Mouse (Mus musculus) hindbrain, embryonic 15.5 days (tissue): ENCODE results near the gene Adamts4. TPM values are rescaled to one million over a fixed set of nuclear protein-coding genes. Genes with fewer than 3 reads are reported as not detected.

Experiments used
- ATAC-seq: fragments of 200-750 bp; cut with Nextera tagmentation; 2 replicates; pipeline ENCODE4 v1.8.0; 2017; ENCODE audit warnings: low read depth, moderate number of reproducible peaks, moderate TSS enrichment; ENCODE audit not compliant: low FRiP score
- H3K27ac ChIP-seq: fragments of 300-500 bp; sonication (generic); replicated peaks from 2 replicates; pipeline ENCODE4 v1.5.1; 2015; ENCODE audit warnings: mild to moderate bottlenecking, inconsistent platforms
- H3K27me3 ChIP-seq: fragments of 300-500 bp; sonication (generic); 2 replicates; pipeline ENCODE4 v1.6.1; 2015; ENCODE audit warnings: control low read depth, inconsistent platforms
- H3K36me3 ChIP-seq: fragments of 300-500 bp; sonication (generic); 2 replicates; pipeline ENCODE4 v1.6.1; 2015; ENCODE audit warnings: control low read depth, inconsistent platforms
- H3K4me1 ChIP-seq: fragments of 300-500 bp; sonication (generic); replicated peaks from 2 replicates; pipeline ENCODE4 v1.6.1; 2015; ENCODE audit warnings: control low read depth, inconsistent platforms
- H3K4me2 ChIP-seq: fragments of 300-500 bp; sonication (generic); 2 replicates; pipeline ENCODE4 v1.6.1; 2015; ENCODE audit warnings: moderate library complexity, mild to moderate bottlenecking, inconsistent platforms
- H3K4me3 ChIP-seq: fragments of 300-500 bp; sonication (generic); 2 replicates; pipeline ENCODE4 v1.5.1; 2015; ENCODE audit warnings: mild to moderate bottlenecking, inconsistent platforms
- H3K9ac ChIP-seq: fragments of 300-500 bp; sonication (generic); 2 replicates; pipeline ENCODE4 v1.6.1; 2015; ENCODE audit warnings: inconsistent platforms
- H3K9me3 ChIP-seq: fragments of 300-500 bp; sonication (generic); 2 replicates; pipeline ENCODE4 v1.6.1; 2016; ENCODE audit warnings: control low read depth, inconsistent platforms
- WGBS: fragments of 180-500 bp; shearing (Covaris S2); methylation state at CpG from one replicate; pipeline ENCODE4 v1.1.7; 2015; 5-methylcytosine and 5-hydroxymethylcytosine counted together
- polyA plus RNA-seq: library from polyadenylated mRNA; unstranded; fragments of >200 nt; fragmentation: Nextera tagmentation; extraction: Ambion mirVana; gene quantifications from 2 replicates; pipeline ENCODE4 v1.2.1, GENCODE M21; 2015

The Adamts4 gene
- polyA plus RNA-seq, result 5.6 and 6.2 TPM in 2 replicates

- 9% methylated on average over 5 of the region's 5 CpGs for WGBS
- Histone ChIP-seq H3K9me3 (no peaks in the 10 kb centered on the region), H3K36me3 (0 out of 2 replicates have a peak, but pooled peaks cover 5% of the 10 kb centered on the region), H3K4me1 (peaks cover 48% of the 10 kb centered on the region), H3K27ac (peak within 1 kb of the TSS; percentile 72), H3K27me3 (no peaks in the 10 kb centered on the region), H3K9ac (peak within 1 kb of the TSS; percentile 16; the same call in 1 of the 2 replicates), H3K4me3 (peak within 1 kb of the TSS; percentile 28), H3K4me2 (peak within 1 kb of the TSS; percentile 50)
- no peak for ATAC-seq
These were observed at the start of gene Adamts4 for GRCm38 (mm10) chr1:171249913-171250600. Adamts4 (plus strand) TSS chr1:171250421.

DNA sequence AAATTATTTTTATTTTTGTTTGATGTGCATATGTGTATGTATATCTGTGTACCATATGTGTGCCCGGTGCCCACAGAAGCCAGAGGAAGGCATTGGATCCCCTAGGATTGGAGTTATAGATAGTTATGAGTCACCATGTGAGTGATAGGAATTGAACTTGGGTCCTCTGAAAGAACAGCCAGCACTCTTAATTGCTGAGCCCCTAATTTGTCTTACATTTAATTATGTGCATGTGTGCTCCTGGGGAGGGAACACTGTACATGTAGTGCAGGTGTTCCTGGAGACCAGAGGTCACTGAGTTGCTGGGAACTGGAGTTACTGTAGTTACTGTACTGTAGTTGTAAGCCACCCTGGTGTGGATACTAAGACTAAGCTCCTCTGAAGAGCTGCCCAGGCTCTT is 49.5 kb upstream of the Adamts4 start:
- no peak overlapping the region for H3K9ac ChIP-seq
- no peak overlapping the region for H3K4me3 ChIP-seq
- no peak overlapping the region for H3K27ac ChIP-seq
- H3K36me3 ChIP-seq, result no peaks in the 10 kb centered on the region
- WGBS, result 97% methylated on average over 1 of the region's 1 CpGs
- H3K9me3 ChIP-seq, result no peaks in the 10 kb centered on the region
- no peak overlapping the region for H3K4me2 ChIP-seq
- H3K27me3 ChIP-seq, result peaks cover 22% of the 10 kb centered on the region
- H3K4me1 ChIP-seq, result peaks cover 6% of the 10 kb centered on the region
- ATAC-seq, result no peak

- 0 out of 2 replicates have a peak, but pooled peaks cover 2% of the 10 kb centered on the region for H3K27me3 ChIP-seq
- no peak for ATAC-seq
These were observed 46.6 kb upstream of the Adamts4 start for GRCm38 (mm10) chr1:171203471-171204248.

GRCm38 (mm10) chr1:171204249-171204644 is 46.0 kb upstream of the Adamts4 start:
- Histone ChIP-seq H3K9ac (no peak overlapping the region), H3K27me3 (no peaks in the 10 kb centered on the region), H3K4me2 (no peak overlapping the region), H3K4me1 (no peaks in the 10 kb centered on the region), H3K9me3 (no peaks in the 10 kb centered on the region), H3K36me3 (no peaks in the 10 kb centered on the region), H3K27ac (no peak overlapping the region), H3K4me3 (no peak overlapping the region)
- ATAC-seq, result no peak
- 67% methylated on average over 7 of the region's 7 CpGs for WGBS

More at GRCm38 (mm10) chr1:171203471-171204248, 46.6 kb upstream of the Adamts4 start:
- H3K9me3 ChIP-seq, result no peaks in the 10 kb centered on the region
- no peak overlapping the region for H3K9ac ChIP-seq
- WGBS, result 62% methylated on average over 10 of the region's 11 CpGs
- no peaks in the 10 kb centered on the region for H3K36me3 ChIP-seq
- no peaks in the 10 kb centered on the region for H3K4me1 ChIP-seq
- H3K27ac ChIP-seq, result no peak overlapping the region
- no peak overlapping the region for H3K4me3 ChIP-seq
- no peak overlapping the region for H3K4me2 ChIP-seq

- Histone ChIP-seq H3K36me3 (no peaks in the 10 kb centered on the region), H3K4me3 (no peak overlapping the region), H3K4me1 (no peaks in the 10 kb centered on the region), H3K4me2 (no peak overlapping the region), H3K9me3 (no peaks in the 10 kb centered on the region), H3K9ac (no peak overlapping the region), H3K27ac (no peak overlapping the region), H3K27me3 (no peaks in the 10 kb centered on the region)
- WGBS, result 50% methylated on average over 6 of the region's 6 CpGs
- ATAC-seq, result no peak
These were observed 44.3 kb upstream of the Adamts4 start for GRCm38 (mm10) chr1:171205704-171206493.

DNA sequence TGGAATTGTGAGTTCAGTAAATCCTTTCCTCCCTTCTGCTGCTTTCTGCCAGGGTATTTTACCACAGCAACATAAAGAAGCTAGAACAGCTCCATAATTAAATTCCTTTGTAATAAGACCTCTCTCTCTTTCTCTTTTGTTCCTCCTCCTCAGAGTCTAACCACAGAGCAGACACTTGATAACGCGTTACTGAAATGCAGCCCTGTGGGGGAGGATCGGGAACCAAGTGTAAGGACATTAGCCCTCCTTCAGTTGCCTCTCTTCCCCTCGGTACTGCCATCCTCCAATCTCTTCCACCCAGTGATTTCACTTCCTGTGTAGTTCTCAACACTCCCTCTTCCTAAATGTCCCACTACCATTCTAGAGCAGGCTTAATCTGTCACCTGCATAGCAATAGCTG is 40.8 kb upstream of the Adamts4 start:
- no peak overlapping the region for H3K4me2 ChIP-seq
- WGBS, result 28% methylated on average over 4 of the region's 4 CpGs
- no peaks in the 10 kb centered on the region for H3K27me3 ChIP-seq
- no peaks in the 10 kb centered on the region for H3K36me3 ChIP-seq
- no peak overlapping the region for H3K27ac ChIP-seq
- no peaks in the 10 kb centered on the region for H3K4me1 ChIP-seq
- no peak for ATAC-seq
- H3K9ac ChIP-seq, result no peak overlapping the region
- no peak overlapping the region for H3K4me3 ChIP-seq
- no peaks in the 10 kb centered on the region for H3K9me3 ChIP-seq

DNA sequence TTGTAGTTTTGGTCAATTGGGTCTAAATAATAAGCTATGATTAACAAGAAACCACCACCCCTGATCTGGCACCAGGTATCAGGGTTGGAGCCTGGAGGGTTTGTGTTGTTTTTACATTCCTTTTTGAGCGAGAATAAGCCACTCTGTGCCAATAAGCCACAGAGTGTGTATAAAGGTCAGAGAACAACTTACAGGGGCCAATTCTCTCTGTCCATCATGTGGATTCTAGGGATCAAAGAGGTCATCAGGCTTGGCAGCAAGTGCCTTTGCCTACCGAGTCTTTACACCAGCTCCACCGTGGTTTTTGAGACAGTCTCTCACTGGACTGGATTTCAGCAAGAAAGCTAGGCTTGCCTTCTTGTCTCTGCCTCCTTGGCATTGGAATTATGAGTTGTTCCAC is 37.4 kb upstream of the Adamts4 start:
- no peak for ATAC-seq
- H3K4me1 ChIP-seq, result no peaks in the 10 kb centered on the region
- no peaks in the 10 kb centered on the region for H3K27me3 ChIP-seq
- no peak overlapping the region for H3K27ac ChIP-seq
- H3K9me3 ChIP-seq, result no peaks in the 10 kb centered on the region
- H3K36me3 ChIP-seq, result no peaks in the 10 kb centered on the region
- WGBS, result 63% methylated on average over 3 of the region's 3 CpGs
- no peak overlapping the region for H3K4me2 ChIP-seq
- H3K4me3 ChIP-seq, result no peak overlapping the region
- H3K9ac ChIP-seq, result no peak overlapping the region

- no peak within 1 kb of the TSS for H3K9ac ChIP-seq
These were observed 36.3 kb upstream of the Adamts4 start, which contains the start of gene Nr1i3 for GRCm38 (mm10) chr1:171213801-171214496. Nr1i3 (plus strand) TSS chr1:171213970.

GRCm38 (mm10) chr1:171216241-171216955 is 33.8 kb upstream of the Adamts4 start:
- 89% methylated on average over 18 of the region's 18 CpGs for WGBS

More at GRCm38 (mm10) chr1:171213801-171214496, 36.3 kb upstream of the Adamts4 start, which contains the start of gene Nr1i3:
- Histone ChIP-seq H3K4me2 (no peak within 1 kb of the TSS), H3K4me1 (no peaks in the 10 kb centered on the region), H3K4me3 (no peak within 1 kb of the TSS), H3K36me3 (peaks cover 4% of the 10 kb centered on the region; the same call in 1 of the 2 replicates), H3K27ac (no peak within 1 kb of the TSS), H3K9me3 (no peaks in the 10 kb centered on the region), H3K27me3 (no peaks in the 10 kb centered on the region)
- 74% methylated on average over 10 of the region's 10 CpGs for WGBS
- ATAC-seq, result no peak

DNA sequence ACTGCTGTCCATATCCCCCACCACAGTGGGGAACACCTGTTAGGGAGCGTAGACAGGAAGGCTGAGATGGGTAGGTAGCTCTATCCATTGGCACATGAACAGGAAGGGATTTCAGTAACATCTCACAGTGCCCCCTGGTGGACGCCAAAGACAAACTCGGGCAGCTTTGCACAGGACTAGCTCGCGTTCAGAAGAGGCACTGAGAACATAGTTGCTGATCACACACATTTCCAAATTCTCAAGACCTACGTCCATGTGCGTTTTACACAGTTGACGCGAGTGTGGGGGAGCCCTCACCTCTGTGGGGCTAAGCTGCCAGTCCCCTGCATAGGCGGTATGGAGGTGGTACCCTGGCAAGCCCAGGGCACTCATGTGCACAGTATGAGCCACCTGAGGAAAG is 29.4 kb upstream of the Adamts4 start:
- Histone ChIP-seq H3K4me2 (peak overlapping the region; percentile 78), H3K4me3 (peak overlapping the region; percentile 52), H3K27me3 (no peaks in the 10 kb centered on the region), H3K27ac (no peak overlapping the region), H3K4me1 (peaks cover 20% of the 10 kb centered on the region), H3K9me3 (no peaks in the 10 kb centered on the region), H3K9ac (peak overlapping the region; percentile 50; the same call in 1 of the 2 replicates), H3K36me3 (peaks cover 15% of the 10 kb centered on the region)
- WGBS, result 5% methylated on average over 10 of the region's 10 CpGs
- peak; percentile 40; the same call in 1 of the 2 replicates for ATAC-seq

More at GRCm38 (mm10) chr1:171216241-171216955, 33.8 kb upstream of the Adamts4 start:
- no peaks in the 10 kb centered on the region for H3K27me3 ChIP-seq
- H3K4me3 ChIP-seq, result no peak overlapping the region
- H3K27ac ChIP-seq, result no peak overlapping the region
- peaks cover 9% of the 10 kb centered on the region for H3K4me1 ChIP-seq
- ATAC-seq, result no peak
- H3K36me3 ChIP-seq, result peaks cover 15% of the 10 kb centered on the region
- H3K9ac ChIP-seq, result no peak overlapping the region
- H3K4me2 ChIP-seq, result no peak overlapping the region
- no peaks in the 10 kb centered on the region for H3K9me3 ChIP-seq
